Mouse (Mus musculus) hindlimb bud, embryonic 11.5 days (tissue): ENCODE data around the gene Papss2.

Source experiments
- DNase-seq: peaks from one replicate; pipeline ENCODE4 v3.0.0-alpha.2; 2012; ENCODE audit warnings: low read depth, low spot score; ENCODE audit errors: extremely low spot score

The Papss2 gene

DNA sequence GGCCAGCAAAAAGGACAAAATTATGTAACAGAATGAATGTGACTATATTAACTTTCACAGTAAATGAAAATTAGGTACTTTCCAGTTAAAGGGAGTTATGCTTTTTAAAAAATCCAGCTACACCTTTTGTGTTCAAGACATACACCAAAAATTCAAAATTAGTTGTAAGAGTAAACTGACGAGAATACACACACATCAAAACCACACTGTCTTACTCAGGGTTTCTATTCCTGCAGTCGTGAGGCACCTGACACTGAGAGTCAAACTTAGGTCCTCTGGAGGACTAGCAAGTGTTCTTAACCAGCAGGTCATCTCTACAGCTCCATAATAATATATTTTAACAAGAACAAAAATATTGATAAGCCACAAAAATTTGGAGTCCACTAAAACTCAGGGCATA lies 101.1 kb downstream of the Papss2 start:
- DNase-seq: no peak

DNA sequence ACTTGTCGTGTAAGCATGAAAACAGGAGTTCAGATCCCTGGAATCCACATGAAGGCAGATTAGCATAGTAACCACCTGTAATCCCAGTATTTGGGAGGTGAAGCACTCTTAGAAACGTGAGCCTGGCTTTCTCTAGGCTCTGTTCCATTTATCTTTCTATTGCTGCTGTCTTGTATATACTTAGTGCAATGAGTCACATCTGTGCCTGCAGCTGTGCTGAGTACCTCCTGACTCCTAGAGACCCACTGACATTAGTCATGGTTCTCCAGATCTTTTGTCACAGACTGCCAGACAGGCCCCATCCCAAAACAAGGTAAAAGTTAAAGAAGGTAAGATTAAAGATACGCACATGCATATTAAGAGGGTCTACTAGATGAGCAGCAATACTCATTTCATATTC lies 106.6 kb downstream of the Papss2 start:
- no peak for DNase-seq

GRCm38 (mm10) chr19:32708996-32709395 lies 113.4 kb downstream of the Papss2 start:
- DNase-seq: no peak

DNA sequence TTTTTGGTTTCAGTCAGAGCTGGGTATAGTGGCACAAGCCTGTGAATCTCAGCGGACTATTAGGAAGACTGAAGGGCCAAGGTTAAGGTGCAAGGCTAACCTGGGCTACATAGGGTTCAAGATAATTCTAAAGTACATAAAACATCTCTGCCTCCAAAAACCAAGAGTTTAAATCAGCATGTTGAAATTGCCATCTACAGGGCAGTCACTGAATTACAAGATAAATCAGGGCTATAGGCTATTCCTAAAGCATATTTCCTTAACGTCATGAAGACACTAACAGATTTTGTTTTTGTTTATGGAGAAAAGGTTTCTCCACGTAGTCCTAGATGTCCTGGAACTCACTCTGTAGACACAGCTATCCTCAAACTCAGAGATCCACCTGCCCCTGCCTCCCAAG lies 114.7 kb downstream of the Papss2 start:
- no peak for DNase-seq

DNA sequence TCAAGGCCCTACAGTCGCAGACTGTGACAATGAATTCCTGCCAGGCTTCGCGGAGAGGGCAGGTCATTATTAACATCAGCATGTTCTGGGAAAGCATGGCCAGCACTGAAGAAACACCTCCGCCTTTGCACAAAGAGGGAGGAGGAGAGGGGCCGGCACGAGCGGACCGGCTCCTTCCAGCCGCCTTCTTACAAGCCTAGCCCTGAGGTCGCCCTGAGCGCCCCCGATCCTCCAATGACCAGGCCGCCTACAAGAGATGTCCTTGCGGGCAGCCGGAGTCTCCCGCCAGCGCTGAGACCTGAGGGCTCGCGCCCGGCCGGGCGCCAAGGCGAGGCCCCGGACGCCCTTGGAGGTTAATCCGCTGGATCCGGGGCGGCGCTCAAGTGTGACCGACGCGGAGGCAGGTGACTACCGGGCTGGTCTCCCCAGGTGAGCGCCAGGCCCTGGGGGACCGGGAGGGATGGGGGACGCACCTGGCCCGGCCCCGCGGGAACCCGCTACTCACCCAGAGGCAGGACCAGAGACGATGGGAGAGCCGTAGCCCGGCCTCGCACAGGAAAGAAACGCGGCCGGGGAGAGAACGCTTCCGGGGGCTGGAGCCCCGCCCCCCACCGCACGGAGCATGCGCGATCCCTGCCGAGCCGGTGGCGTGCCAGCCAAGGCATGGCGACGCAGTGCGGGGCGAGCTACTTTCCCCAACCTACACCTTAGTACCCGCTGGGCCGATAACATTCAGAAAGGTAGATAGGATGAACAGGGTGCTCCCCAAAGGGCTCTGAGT lies 116.4 kb downstream of the Papss2 start:
- DNase-seq: no peak

- no peak for DNase-seq
Observed at GRCm38 (mm10) chr19:32712588-32713042, 117.0 kb downstream of the Papss2 start.

DNA sequence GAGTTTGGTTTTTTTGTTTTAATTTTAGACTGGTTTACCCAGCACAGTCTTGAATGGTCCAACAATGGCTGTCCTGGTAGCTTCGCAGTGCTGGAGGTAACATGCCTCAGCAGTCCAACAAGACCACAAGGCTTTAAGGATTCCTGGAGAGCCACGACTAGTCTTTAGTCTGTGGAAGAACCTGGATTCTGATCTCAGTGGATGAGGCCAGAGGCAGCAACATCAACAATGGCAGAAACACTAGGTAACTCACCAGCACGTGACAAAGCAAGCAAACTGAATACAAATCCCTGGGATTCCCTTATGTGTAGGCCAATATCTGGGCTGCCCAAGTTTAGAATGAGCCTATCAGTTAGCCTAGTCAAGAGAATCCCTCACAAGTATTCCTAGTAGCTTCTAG lies 117.9 kb downstream of the Papss2 start:
- DNase-seq: no peak

- no peak for DNase-seq
Observed at GRCm38 (mm10) chr19:32715201-32715600, 119.6 kb downstream of the Papss2 start.

DNA sequence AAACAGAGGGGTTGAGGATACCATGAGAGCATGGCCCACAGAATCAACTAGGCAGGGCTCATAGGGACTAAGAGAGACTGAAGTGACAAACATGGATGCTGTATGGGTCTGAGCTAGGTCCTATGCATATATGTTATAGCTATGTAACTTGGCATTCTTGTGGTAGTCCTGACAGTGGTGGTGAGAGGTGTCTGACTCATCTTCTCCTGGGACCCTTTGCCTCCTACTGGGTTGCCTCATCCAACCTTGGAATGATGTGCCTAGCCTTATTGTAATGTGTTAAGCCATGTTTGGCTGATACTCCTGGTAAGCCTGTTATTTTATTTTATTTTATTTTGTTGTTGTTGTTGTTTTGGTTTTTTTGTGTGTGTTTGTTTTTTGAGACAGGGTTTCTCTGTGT lies 120.1 kb downstream of the Papss2 start:
- no peak for DNase-seq
